Mouse (Mus musculus) sigmoid colon, adult 10 weeks (tissue): ENCODE measurements around the gene Ube3a. TPM values are rescaled to one million over a fixed set of nuclear protein-coding genes. Genes with fewer than 3 reads are reported as not detected.

Source experiments
- polyA plus RNA-seq: library from polyadenylated mRNA; stranded (reverse); fragments of 350-450 nt; fragmentation: Illumina TruSeq; extraction: RNeasy Lipid Tissue Mini Kit (QIAGEN cat#74804); gene quantifications from one replicate; pipeline ENCODE4 v1.2.3, GENCODE M21; 2014; ENCODE audit warnings: low read depth, low replicate concordance

The Ube3a gene
- 160 TPM for polyA plus RNA-seq

GRCm38 (mm10) chr7:59228045-59228865 lies at the start of gene Ube3a:
TSS of gene Ube3a (plus strand) at chr7:59228750.

